Mouse (Mus musculus) liver, postnatal 0 days (tissue): Measurements from ENCODE around the gene Dcbld2. TPM values are rescaled to one million over a fixed set of nuclear protein-coding genes. Genes with fewer than 3 reads are reported as not detected.
A peak's percentile ranks its signal among the peaks of the same experiment; 100 is the strongest.

Experiments used
- ATAC-seq: fragments of 200-750 bp; cut with Nextera tagmentation; 2 replicates; pipeline ENCODE4 v1.8.0; 2017; ENCODE audit warnings: mild to moderate bottlenecking, moderate library complexity
- DNase-seq: peaks from one replicate; pipeline ENCODE4 v3.0.0-alpha.2; 2016
- H3K27ac ChIP-seq: fragments of 300-500 bp; sonication (generic); 2 replicates; pipeline ENCODE4 v1.5.1; 2014; ENCODE audit warnings: antibody characterized with exemption, moderate library complexity, mild to moderate bottlenecking, low read depth
- H3K27me3 ChIP-seq: fragments of 300-500 bp; sonication (generic); 2 replicates; pipeline ENCODE4 v1.6.1; 2014; ENCODE audit warnings: low read length, control low read depth, mixed read lengths; ENCODE audit not compliant: insufficient read depth
- H3K36me3 ChIP-seq: fragments of 300-500 bp; sonication (generic); replicated peaks from 2 replicates; pipeline ENCODE4 v1.6.1; 2014; ENCODE audit warnings: mild to moderate bottlenecking, control low read depth, low read length, moderate library complexity, mixed read lengths; ENCODE audit not compliant: insufficient read depth
- H3K4me1 ChIP-seq: fragments of 300-500 bp; sonication (generic); 2 replicates; pipeline ENCODE4 v1.6.1; 2014; ENCODE audit warnings: antibody characterized with exemption, mild to moderate bottlenecking, control low read depth; ENCODE audit not compliant: insufficient read depth
- H3K4me2 ChIP-seq: fragments of 300-500 bp; sonication (generic); 2 replicates; pipeline ENCODE4 v1.6.1; 2014; ENCODE audit warnings: low read depth, mild to moderate bottlenecking, low read length, moderate library complexity, mixed read lengths
- H3K4me3 ChIP-seq: fragments of 300-500 bp; sonication (generic); 2 replicates; pipeline ENCODE4 v1.5.1; 2014; ENCODE audit warnings: low read depth, low read length
- H3K9ac ChIP-seq: fragments of 300-500 bp; sonication (generic); replicated peaks from 2 replicates; pipeline ENCODE4 v1.6.1; 2014; ENCODE audit warnings: mild to moderate bottlenecking, moderate library complexity
- H3K9me3 ChIP-seq: fragments of 300-500 bp; sonication (generic); 2 replicates; pipeline ENCODE4 v1.6.1; 2016; ENCODE audit warnings: mild to moderate bottlenecking, control low read depth, low read length, mixed read lengths
- CTCF ChIP-seq: sonication (generic); IDR thresholded peaks from 2 replicates; pipeline ENCODE4 v1.5.1; 2016; ENCODE audit warnings: antibody characterized with exemption, low read depth
- EP300 ChIP-seq: IDR thresholded peaks from 2 replicates; pipeline ENCODE4 v1.6.1; 2016; ENCODE audit warnings: antibody characterized with exemption, low read depth, mild to moderate bottlenecking
- WGBS: fragments of 180-500 bp; shearing (Covaris S2); extraction: QIAGEN DNeasy Blood & Tissue Kit; methylation state at CpG from one replicate; pipeline ENCODE4 v1.1.7; 2014; ENCODE audit not compliant: insufficient replicate concordance; 5-methylcytosine and 5-hydroxymethylcytosine counted together
- polyA plus RNA-seq: library from polyadenylated mRNA; unstranded; fragments of >200 nt; fragmentation: Nextera tagmentation; extraction: Ambion mirVana; gene quantifications from 2 replicates; pipeline ENCODE4 v1.2.1, GENCODE M21; 2015

Dcbld2 gene
- polyA plus RNA-seq, 1 experiment from 2014 or later, result 0.31 TPM

DNA sequence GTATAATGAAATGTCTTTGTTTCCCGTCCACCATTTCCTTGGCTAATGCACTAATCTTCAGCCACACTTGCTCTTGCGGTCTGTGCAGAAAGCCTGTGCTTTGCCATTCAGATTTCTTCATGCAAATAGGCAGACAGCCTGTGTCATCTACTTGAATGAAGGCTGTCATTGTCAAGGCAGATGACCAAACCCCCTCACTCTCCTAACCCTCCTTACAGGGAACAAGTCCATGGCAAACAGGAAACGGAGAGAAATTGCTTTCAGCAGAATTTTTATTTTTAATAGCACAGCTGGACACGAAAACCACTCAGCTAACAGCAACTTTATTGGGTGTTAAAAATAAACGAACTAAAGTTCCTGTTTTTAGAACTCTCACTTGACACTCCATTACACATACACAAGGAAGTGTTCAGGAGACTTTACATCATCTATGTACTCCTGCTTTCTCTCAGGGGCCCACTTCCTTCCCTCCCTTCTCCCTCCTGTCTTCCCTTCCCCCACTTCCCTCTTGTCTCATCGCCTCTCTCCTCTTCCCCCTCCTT is 93.6 kb downstream of the Dcbld2 start:
- H3K9ac ChIP-seq, result no peak overlapping the region
- peak; percentile 37 for ATAC-seq
- DNase-seq, result peak; percentile 39
- no peaks in the 10 kb centered on the region for H3K9me3 ChIP-seq
- peaks cover 2% of the 10 kb centered on the region; the same call in 1 of the 2 replicates for H3K36me3 ChIP-seq
- no peaks in the 10 kb centered on the region for H3K27me3 ChIP-seq
- peaks cover 51% of the 10 kb centered on the region for H3K4me1 ChIP-seq
- peak overlapping the region; percentile 40 for H3K4me2 ChIP-seq
- no peak for TF ChIP-seq CTCF
- TF ChIP-seq EP300, result peak; percentile 69
- no peak overlapping the region for H3K4me3 ChIP-seq
- WGBS, result 13% methylated on average over 6 of the region's 6 CpGs
- H3K27ac ChIP-seq, result peak overlapping the region; percentile 77

GRCm38 (mm10) chr16:58502566-58502965 is 94.3 kb downstream of the Dcbld2 start:
- no peaks in the 10 kb centered on the region for H3K9me3 ChIP-seq
- DNase-seq, result no peak
- TF ChIP-seq EP300 (no peak), CTCF (no peak)
- no peak overlapping the region for H3K4me3 ChIP-seq
- H3K27ac ChIP-seq, result peak overlapping the region; percentile 77
- no peak overlapping the region for H3K4me2 ChIP-seq
- H3K4me1 ChIP-seq, result peaks cover 44% of the 10 kb centered on the region
- peaks cover 2% of the 10 kb centered on the region; the same call in 1 of the 2 replicates for H3K36me3 ChIP-seq
- no peak overlapping the region for H3K9ac ChIP-seq
- 56% methylated on average over 6 of the region's 6 CpGs for WGBS
- no peak for ATAC-seq
- no peaks in the 10 kb centered on the region for H3K27me3 ChIP-seq

- H3K27ac ChIP-seq, result no peak overlapping the region
- DNase-seq (no peak), ATAC-seq (no peak)
Measured at GRCm38 (mm10) chr16:58504945-58505344, 96.7 kb downstream of the Dcbld2 start.

DNA sequence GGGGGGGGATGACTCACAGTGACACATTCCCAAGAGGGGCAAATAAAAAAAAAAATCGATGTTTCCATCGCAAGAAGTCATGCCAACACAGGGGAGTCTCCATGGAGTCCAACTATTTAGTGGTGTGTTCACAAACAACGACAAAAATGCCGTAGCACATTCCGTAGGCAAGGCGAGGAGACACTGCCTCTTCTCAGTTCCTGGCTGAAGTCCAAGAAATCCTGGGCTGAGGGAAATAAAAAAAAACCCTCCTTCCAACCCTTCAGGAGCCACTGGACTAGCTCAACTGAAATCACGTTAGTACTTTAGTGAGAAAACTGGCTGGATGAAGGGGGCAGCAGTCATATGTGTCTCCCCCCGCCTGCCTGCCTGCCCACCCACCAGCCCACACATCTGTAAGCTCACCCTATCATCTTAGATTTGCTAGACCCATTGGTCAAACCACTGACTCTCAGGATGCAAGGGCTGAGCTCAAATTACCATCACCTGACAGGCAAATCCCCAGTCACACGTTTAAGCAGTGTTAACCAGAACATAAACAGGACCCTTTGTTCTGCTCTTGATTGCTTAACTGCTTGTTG is 104.0 kb downstream of the Dcbld2 start:
- Histone ChIP-seq H3K36me3 (no peaks in the 10 kb centered on the region), H3K27ac (no peak overlapping the region), H3K9me3 (no peaks in the 10 kb centered on the region), H3K4me1 (peaks cover 15% of the 10 kb centered on the region), H3K9ac (no peak overlapping the region), H3K4me2 (no peak overlapping the region), H3K27me3 (no peaks in the 10 kb centered on the region), H3K4me3 (no peak overlapping the region)
- TF ChIP-seq CTCF, result no peak
- TF ChIP-seq EP300, result no peak
- WGBS, result 61% methylated on average over 9 of the region's 9 CpGs
- DNase-seq (no peak), ATAC-seq (no peak)

More at GRCm38 (mm10) chr16:58504945-58505344, 96.7 kb downstream of the Dcbld2 start:
- Histone ChIP-seq H3K4me2 (no peak overlapping the region), H3K4me1 (peaks cover 20% of the 10 kb centered on the region), H3K4me3 (no peak overlapping the region), H3K27me3 (no peaks in the 10 kb centered on the region), H3K36me3 (peaks cover 2% of the 10 kb centered on the region; the same call in 1 of the 2 replicates), H3K9me3 (no peaks in the 10 kb centered on the region), H3K9ac (no peak overlapping the region)
- TF ChIP-seq CTCF, result no peak
- TF ChIP-seq EP300, result no peak

GRCm38 (mm10) chr16:58512887-58513286 is 104.6 kb downstream of the Dcbld2 start:
- TF ChIP-seq EP300 (no peak), CTCF (no peak)
- H3K4me2 ChIP-seq, result no peak overlapping the region
- no peaks in the 10 kb centered on the region for H3K9me3 ChIP-seq
- no peaks in the 10 kb centered on the region for H3K36me3 ChIP-seq
- no peak overlapping the region for H3K9ac ChIP-seq
- no peak overlapping the region for H3K27ac ChIP-seq
- DNase-seq (no peak), ATAC-seq (no peak)
- WGBS, result 75% methylated on average over 3 of the region's 3 CpGs
- no peaks in the 10 kb centered on the region for H3K27me3 ChIP-seq
- no peak overlapping the region for H3K4me3 ChIP-seq
- peaks cover 15% of the 10 kb centered on the region for H3K4me1 ChIP-seq

DNA sequence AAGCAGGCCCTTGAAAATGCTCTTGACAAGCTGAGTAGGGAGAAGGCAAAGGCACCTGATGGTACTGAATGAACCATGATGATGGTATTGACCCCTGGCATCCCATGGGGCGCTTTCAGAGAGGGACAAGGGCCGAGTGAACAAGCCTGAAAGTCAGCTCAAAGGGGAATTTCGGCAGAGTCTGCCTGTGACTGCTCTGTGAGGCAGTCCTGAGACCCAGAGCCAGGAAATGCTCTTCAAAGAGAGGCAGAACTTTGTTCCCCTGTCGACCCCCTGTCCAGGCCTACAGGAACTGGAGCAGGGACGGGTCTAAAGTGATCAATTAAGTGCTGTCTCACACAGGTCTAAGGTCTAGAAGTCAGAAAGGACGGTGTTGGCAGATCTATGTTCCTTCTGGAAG is 105.5 kb downstream of the Dcbld2 start:
- H3K27me3 ChIP-seq, result no peaks in the 10 kb centered on the region
- DNase-seq (no peak), ATAC-seq (no peak)
- TF ChIP-seq EP300, result no peak
- no peak for TF ChIP-seq CTCF
- H3K9me3 ChIP-seq, result no peaks in the 10 kb centered on the region
- peaks cover 15% of the 10 kb centered on the region for H3K4me1 ChIP-seq
- H3K36me3 ChIP-seq, result no peaks in the 10 kb centered on the region
- H3K9ac ChIP-seq, result no peak overlapping the region
- no peak overlapping the region for H3K4me3 ChIP-seq
- no peak overlapping the region for H3K4me2 ChIP-seq
- H3K27ac ChIP-seq, result peak overlapping the region; percentile 26; the same call in 1 of the 2 replicates
- WGBS, result 53% methylated on average over 6 of the region's 6 CpGs
